Mouse (Mus musculus): ENCODE measurements around the gene Kng1.
"Not testable (repeated sequence)": the region's sequence is repeated elsewhere in the genome, so short reads cannot be mapped to it uniquely, and the experiment has no call there.

- TF ChIP-seq POLR2A (IDR thresholded peaks at IDR 0.05; ENCODE audit: extremely low read depth, insufficient read depth, low read length); CTCF (IDR thresholded peaks at IDR 0.05; ENCODE audit: low read depth, low read length): not testable (repeated sequence)
Measured at GRCm38 (mm10) chr16:23027341-23027740, 30.3 kb upstream of the Kng1 start.

Measured in liver, adult 2 months (tissue).